Mouse (Mus musculus): Measurements from ENCODE around the gene Akain1. TPM values are rescaled to one million over a fixed set of nuclear protein-coding genes. Genes with fewer than 3 reads are reported as not detected.

Gene Akain1
- total RNA-seq, 2 experiments from 2014 or later = 0.07 TPM; not detected in 1

DNA sequence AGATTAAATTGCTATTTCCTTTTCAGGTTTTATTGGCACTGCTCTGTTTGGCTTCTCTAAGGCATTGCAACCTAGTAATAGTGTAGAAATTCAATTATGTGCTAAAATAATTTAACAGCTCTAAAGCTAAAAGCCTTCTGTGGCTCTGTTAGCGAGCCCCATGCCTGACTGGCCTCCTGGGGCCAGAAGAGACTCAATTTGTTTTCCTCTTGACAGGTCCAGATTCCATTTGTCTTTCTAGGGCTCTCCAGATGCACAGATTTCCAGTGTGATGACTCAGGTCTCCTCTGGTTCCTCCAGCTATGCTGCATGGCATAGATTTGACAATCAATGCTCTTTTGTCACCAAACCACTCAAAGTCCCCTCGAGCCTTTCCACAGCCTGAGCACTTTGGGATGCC lies 38.4 kb downstream of the Akain1 start:
- ATAC-seq (replicated peaks; ENCODE audit: poor library complexity) = no peak

DNA sequence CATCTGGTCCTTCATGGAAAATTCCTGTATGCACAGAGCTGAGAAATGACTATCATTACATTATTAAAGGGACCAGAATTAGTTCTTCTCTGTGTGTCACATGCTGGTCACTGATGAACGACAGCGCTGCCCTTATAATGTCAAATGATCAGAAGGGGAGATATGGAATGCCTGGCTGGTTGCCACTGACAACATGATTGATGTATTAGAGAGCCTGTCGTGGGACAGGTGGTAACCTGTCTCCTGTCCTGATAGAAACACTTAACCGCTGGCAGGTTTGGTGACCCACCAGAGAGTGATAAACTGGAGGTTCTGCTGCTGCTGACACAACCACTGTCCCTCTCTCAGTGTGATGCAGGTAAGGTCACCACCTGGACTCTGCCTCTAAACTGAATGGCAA lies 40.1 kb downstream of the Akain1 start:
- ATAC-seq (replicated peaks; ENCODE audit: poor library complexity) = no peak

DNA sequence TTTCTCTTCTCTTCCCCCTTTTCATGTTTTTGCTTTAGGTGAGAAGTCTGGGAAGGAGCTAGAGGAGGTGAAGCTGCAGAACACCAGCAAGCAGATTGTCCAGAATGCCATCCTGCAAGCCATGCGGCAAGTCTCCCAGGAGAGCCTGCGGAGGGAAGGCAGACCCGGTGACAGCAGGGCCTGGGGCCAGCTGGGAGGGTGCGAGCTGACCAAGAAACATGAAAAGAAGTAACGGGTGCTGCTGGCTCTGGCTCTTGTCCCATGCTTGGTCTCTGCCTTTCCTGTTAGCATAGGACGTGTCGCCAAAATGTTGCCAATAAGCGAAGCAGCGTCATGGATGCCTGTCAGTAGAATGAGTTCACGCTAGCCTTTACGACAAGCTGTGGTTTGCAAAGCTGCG lies 48.0 kb downstream of the Akain1 start:
- no peak for ATAC-seq (replicated peaks; ENCODE audit: poor library complexity)

DNA sequence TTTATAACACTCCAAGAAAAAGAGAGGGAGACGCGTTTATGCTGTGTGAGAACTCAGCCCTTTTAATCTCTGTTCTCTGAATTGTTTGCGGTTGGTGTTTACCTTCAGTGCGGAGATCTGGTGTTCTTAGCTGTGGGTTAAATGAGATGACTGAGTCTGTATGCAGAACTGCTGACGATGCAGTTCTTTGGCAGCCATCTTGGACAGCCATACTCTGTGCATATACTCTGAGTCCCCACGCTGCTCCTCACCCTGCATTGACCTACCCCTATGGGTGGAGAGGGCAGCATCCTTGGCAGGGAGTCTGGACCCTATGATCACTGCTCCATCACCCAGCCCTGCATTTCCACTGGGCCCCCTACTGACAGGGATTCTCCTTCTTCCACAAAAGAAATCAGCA lies 48.8 kb downstream of the Akain1 start:
- ATAC-seq (replicated peaks; ENCODE audit: poor library complexity) = no peak

DNA sequence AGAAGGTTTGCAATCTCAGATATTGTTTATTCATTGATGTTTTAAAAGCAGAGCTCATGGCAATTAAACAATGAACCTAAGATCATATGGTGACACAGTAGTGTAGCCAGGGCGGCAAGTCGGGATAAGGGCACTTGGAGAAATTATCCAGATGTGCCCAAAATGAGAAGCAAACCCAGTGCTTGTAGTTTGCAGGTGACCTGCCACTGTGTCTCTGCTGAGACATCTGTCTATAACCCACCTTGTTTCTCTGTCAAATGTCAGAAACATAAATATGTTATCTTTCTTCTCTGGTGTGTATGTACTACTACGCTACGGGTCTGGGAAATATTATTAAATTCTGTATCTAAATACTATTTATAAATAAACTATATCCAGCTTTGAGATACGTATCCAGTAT lies 49.7 kb downstream of the Akain1 start:
- no peak for ATAC-seq (replicated peaks; ENCODE audit: poor library complexity)

DNA sequence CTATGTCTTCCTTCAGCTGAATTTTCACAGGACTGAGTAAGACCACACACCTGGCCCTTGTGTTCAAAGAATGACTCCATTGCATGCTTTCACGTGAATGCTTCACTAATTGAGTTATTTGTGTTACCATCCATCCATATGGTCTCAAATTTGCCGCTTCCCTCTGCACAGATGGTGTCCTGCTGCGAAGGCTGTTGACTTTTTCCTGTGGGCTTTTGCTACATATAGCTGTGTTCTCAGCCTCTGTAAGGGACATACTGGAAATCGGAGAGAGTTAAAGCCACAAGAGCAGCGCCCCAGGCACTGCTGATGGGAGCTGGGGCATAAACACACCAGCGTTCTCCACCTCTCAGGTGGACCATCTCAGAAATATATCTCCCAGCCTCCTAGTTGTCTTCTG lies 53.2 kb downstream of the Akain1 start:
- ATAC-seq (replicated peaks; ENCODE audit: poor library complexity) = no peak

DNA sequence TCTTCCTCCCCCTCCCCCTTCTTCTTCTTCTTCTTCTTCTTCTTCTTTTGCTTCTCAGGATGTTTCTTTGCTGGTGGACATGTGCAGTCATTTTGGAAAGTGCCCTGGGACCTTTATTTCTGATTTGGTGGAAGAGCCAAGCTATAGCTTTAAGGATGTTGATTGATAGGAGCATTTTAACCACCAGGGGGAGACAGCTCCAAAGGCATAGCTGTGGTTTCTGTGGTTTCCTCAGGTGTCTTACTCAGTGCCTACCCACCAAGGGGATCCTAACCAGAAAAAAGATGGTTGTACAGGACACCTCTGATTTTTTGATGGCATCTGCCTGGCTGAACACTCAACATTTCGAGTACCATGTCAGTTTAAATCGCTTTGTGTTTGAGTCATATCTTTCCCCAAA lies 56.4 kb downstream of the Akain1 start:
- 0 out of 2 replicates have a peak, but pooled peaks have one; percentile 42 for ATAC-seq (replicated peaks; ENCODE audit: poor library complexity)

DNA sequence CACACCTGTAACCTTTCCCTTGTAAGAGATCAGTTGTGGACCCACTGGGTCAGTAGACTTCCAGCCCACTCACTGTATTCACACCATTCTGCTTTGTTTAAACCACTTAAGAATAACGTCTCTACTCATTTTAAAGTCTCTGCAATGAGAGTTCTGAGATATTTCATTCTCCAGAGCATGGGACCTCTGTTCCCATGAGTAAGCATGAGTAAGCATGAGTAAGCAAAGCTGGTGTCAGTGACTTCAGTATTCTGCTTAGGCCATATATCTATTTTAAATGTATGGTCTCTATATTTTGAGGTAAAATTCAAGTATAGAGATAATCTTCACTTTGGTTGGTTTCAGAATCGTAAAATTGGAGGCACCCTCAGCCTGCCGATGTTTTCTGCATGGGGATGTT lies 57.0 kb downstream of the Akain1 start:
- no peak for ATAC-seq (replicated peaks; ENCODE audit: poor library complexity)

DNA sequence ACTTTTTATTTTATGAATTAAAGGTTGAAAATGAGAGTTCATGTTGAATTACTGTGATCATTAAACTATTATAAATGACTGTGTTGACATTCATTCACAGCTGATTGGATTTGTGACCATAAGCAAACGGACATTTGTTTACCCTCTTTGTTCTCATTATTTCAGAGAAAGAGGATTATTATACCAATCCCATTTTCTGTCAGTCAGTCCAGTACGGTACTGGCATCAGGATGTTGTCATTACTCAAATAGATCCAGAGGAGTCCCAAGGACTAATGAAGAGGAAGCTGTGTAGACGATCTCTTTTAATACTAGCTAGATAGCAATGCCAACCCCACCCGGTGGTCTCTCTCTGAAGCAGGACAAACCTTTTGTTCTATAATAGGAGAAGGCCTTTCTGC lies 58.2 kb downstream of the Akain1 start:
- ATAC-seq (replicated peaks; ENCODE audit: poor library complexity) = no peak

DNA sequence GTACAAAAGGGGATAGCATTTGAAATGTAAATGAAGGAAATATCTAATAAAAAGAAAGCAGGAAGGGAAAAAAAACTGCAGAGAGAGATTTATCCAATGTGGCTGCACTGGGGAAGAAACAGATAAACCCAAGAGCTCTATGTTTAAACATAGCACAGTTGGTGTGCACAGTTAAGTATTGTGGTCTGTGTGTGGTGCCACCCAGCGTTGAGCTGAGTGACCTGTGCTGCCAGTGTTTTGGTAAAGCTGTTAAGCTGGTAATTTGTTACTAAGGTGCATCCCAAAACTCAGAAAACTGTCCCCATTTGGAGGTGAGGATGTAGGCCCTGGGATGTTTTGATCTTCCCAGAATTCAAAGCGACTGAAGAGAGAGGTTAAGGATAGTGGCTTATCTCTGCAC lies 59.8 kb downstream of the Akain1 start:
- no peak for ATAC-seq (replicated peaks; ENCODE audit: poor library complexity)

DNA sequence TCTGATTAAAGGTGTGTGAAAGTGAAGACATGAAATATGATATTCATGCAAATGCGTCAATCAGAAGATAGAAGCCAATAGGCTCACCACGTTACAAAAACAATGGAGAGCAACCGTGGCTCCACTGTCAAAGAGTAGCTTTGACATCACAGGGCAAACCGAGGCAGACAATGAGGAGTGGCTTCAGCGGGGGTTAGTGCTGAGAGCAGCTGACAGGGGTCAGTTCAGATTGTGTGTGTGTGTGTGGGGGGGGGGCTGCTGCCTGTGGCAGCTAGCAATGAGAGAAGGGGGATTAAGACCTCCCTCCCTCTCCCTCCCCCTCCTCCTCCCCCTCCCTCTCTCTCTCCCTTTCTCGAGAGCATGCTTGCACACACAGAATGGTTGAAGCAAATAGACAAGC lies 60.3 kb downstream of the Akain1 start:
- no peak for ATAC-seq (replicated peaks; ENCODE audit: poor library complexity)

DNA sequence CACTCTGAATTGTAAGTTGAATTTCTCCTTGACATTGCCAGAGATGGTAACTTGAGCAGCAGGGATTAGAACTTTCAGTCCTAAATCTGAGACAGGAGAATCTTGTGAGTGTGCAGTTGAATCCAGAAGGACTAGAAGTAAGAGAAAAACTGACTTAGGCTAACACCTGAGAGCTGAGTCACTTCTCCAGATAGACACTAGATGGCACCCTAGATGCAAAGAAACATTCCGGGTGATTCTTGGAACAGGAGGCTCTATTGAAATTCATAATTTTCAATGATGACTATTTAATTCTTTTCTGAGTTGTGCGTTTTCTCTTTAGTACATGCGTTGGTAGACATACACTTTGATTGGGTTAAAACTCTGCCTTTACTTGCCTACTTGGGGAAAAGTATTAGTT lies 66.9 kb downstream of the Akain1 start:
- ATAC-seq (replicated peaks; ENCODE audit: poor library complexity) = peak; percentile 57; the same call in 1 of the 2 replicates

DNA sequence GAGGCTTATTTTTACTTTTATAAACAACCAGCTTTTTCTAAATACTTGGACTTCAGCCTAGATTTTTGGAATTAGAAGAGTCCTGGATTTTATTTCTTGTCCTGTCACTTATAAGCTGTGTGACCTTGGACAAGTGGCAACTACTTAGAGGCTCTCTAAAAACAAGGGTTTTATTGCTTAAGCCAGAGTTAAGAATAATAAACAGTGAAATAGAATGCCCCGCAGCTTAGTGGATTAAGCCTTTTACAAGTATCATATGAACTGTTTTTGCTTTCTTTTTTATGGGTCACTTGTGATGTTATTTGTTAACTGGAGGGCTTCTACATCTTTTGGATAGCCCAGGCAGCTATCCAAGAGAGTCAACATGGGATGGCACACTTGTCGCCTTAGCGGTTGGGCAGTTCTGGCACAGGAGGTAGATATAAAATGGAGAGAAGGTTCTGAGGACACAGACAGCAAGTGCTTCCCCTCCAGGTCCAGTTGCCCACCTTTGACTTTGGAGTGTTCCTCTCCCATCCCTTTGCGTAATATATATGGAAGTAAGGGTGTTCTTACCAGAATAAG lies 77.3 kb downstream of the Akain1 start:
- ATAC-seq (replicated peaks; ENCODE audit: poor library complexity) = no peak

DNA sequence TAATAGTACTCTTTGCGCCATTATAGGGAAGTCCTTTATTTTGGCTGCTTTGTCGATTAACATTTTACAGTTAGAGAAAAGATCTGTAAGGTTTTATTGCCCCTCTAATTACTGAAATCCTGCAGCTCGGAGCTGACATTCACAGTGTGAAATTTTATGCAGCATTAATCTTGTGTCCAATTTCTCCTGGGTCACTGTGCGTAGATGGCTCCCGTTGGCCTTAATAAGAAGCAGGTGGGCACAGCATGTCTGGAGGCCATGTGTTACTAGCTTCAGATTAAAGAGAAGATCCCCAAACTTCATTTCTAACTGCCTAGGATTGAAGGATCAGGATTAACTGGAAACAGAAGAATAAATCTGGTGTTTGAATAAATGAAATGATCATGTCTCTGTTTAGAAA lies 92.3 kb downstream of the Akain1 start:
- no peak for ATAC-seq (replicated peaks; ENCODE audit: poor library complexity)

Other genes with a start within 250 kb of the Akain1 start
- gene Zbtb14, start 56.3 kb upstream of the Akain1 start, total RNA-seq (2015) = 19.8 and 22.0 TPM in 2 replicates
- 22.8 and 26.3 TPM in 2 replicates for gene Zbtb14, start 56.3 kb upstream of the Akain1 start, total RNA-seq (2017)

Data from megakaryocyte progenitor cell, adult 5-6 weeks (primary cell).